Mouse (Mus musculus): Measurements from ENCODE around the gene Zdhhc5. TPM values are rescaled to one million over a fixed set of nuclear protein-coding genes. Genes with fewer than 3 reads are reported as not detected.
"Not testable (repeated sequence)": the region's sequence is repeated elsewhere in the genome, so short reads cannot be mapped to it uniquely, and the experiment has no call there.

Gene Zdhhc5
- total and polyA plus RNA-seq, 3 experiments, result 25.4 to 45.5 (median 37.7) TPM

DNA sequence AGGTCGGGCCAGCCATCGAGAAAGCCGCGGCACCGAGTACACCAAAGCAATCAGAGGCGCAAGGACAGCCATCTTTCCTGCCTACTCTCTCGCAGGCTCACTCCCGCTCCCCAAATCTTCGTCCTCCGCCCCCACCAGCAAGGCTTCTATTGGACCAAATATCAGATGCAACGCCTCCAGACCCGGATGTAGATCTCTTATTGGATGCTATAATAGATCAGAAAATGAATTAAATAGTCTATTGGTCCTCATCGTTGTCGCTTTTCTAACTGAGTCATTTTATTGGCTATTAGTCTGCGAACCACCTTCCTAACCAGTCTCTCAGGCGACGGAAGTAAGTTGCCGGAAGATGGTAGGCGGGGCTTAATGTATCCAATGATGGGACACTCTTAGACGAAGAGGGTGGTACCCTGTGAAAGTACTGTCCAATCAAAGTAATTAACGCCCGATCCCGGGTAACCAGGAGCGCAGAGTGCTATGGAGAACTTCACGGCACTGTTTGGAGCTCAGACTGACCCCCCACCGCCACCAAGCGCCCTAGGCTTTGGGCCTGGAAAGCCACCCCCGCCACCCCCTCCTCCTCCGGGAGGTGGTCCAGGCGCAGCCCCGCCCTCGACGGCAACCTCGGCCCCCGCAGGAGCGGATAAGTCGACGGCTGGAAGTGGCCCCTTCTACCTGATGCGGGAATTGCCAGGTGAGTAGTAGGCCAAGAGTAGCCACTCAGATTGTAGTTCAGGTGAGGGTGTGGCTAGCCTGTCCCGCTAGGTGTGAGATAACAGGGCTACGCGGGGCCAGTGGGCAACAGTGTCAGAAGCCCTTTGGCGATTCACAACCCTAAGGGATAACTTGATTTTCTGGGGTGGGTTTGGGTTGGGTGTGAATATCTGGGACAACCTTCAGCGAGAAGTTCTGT is 36.8 kb downstream of the Zdhhc5 start, which contains the start of the genes Gm28635 and Med19 (continued):
- TF ChIP-seq CHD2 (IDR thresholded peaks at IDR 0.05; ENCODE audit: low read length), result peak; percentile 97
- peak; percentile 50; the same call in 1 of the 2 replicates for TF ChIP-seq E2F4 (IDR thresholded peaks at IDR 0.05; ENCODE audit: insufficient replicate concordance, low read depth, low read length)
- peak; percentile 92 for TF ChIP-seq MAZ (IDR thresholded peaks at IDR 0.05; ENCODE audit: low read depth, low read length)
- TF ChIP-seq TCF12 (IDR thresholded peaks at IDR 0.05; ENCODE audit: low read depth, low read length), result peak; percentile 36
- TF ChIP-seq POLR2A (IDR thresholded peaks at IDR 0.05; ENCODE audit: low read depth, low read length), result peak; percentile 61; the same call in 1 of the 2 replicates
- TF ChIP-seq KAT2A (IDR thresholded peaks at IDR 0.05; ENCODE audit: insufficient replicate concordance, low read length), result peak; percentile 81; the same call in 1 of the 2 replicates
- peak; percentile 44; the same call in 1 of the 2 replicates for TF ChIP-seq NRF1 (IDR thresholded peaks at IDR 0.05; ENCODE audit: low read depth, low read length)
- TF ChIP-seq JUND (conservative IDR thresholded peaks at IDR 0.05; ENCODE audit: low read depth, low read length), result 0 out of 2 replicates have a peak, but pooled peaks have one; percentile 2
- no peak for TF ChIP-seq JUN (IDR thresholded peaks at IDR 0.05; ENCODE audit: insufficient read depth, low read depth, low read length)
- no peak for TF ChIP-seq MYC (IDR thresholded peaks at IDR 0.05; ENCODE audit: low read depth, low read length)
- TF ChIP-seq RCOR1 (conservative IDR thresholded peaks at IDR 0.05; ENCODE audit: low read depth, low read length), result no peak
- TF ChIP-seq TBP (conservative IDR thresholded peaks at IDR 0.05; ENCODE audit: low read depth, low read length), result peak; percentile 47; the same call in 1 of the 2 replicates

GRCm38 (mm10) chr2:84677270-84677967 is 37.6 kb downstream of the Zdhhc5 start:
- peaks cover 27% of the 10 kb centered on the region for H3K79me2 ChIP-seq (replicated peaks; ENCODE audit: control insufficient read depth, extremely low read depth, insufficient read depth, poor library complexity, severe bottlenecking)
- peak overlapping the region; percentile 80 to 96 (median 82) for H3K4me3 ChIP-seq (replicated peaks in 1 of 3; ENCODE audit: low read depth in 2 of 3, low read length in 2 of 3, poor library complexity in 1 of 3)
- no peak for TF ChIP-seq SIN3A (IDR thresholded peaks at IDR 0.05; ENCODE audit: low read length)
- peak; percentile 86 for TF ChIP-seq MAFK (IDR thresholded peaks at IDR 0.05; ENCODE audit: insufficient replicate concordance, low read length)
- no peak for TF ChIP-seq PAX5 (IDR thresholded peaks at IDR 0.05; ENCODE audit: low read length)
- peak; percentile 33 for TF ChIP-seq MXI1 (IDR thresholded peaks at IDR 0.05; ENCODE audit: low read depth, low read length)
- 0 out of 2 replicates have a peak, but pooled peaks have one; percentile 21 for TF ChIP-seq CHD1 (IDR thresholded peaks at IDR 0.05; ENCODE audit: low read depth, low read length)
- TF ChIP-seq CHD2 (IDR thresholded peaks at IDR 0.05; ENCODE audit: low read length), result no peak
- TF ChIP-seq MAX (IDR thresholded peaks at IDR 0.05; ENCODE audit: low read length), result peak; percentile 59; the same call in 1 of the 2 replicates
- peak in 1 of 2 experiments; percentile 57; a peak in 2 of 4 replicates for TF ChIP-seq CTCF (conservative IDR thresholded peaks at IDR 0.05 in 1 of 2, IDR thresholded peaks at IDR 0.05 in 1 of 2; ENCODE audit: low read depth in 2 of 2, low read length in 2 of 2)
- no peak for TF ChIP-seq ZNF384 (IDR thresholded peaks at IDR 0.05; ENCODE audit: low read depth, low read length)
- H3K9ac ChIP-seq (ENCODE audit: insufficient read depth, low read depth), result peak overlapping the region; percentile 70
- peak overlapping the region; percentile 96 for H3K4me2 ChIP-seq (ENCODE audit: insufficient read depth, low read depth, poor library complexity, severe bottlenecking)
- peaks cover 0 to 28% of the 10 kb centered on the region in 2 experiments; a peak in 2 of 4 replicates for H3K4me1 ChIP-seq (ENCODE audit: control insufficient read depth in 1 of 2, insufficient read depth in 2 of 2)
- H3K36me3 ChIP-seq (replicated peaks in 1 of 2; ENCODE audit: control insufficient read depth in 1 of 2, insufficient read depth in 1 of 2, low read length in 1 of 2), result peaks cover 28 to 49% of the 10 kb centered on the region in 2 experiments
- dilution Hi-C loops (cut with MboI; ENCODE audit: extremely low pct_ligation_motif_present, extremely low pct_unique_long_range_greater_than_20kb, low sequenced_read_pairs), result no loop called here
- H3K27ac ChIP-seq (ENCODE audit: insufficient read depth, low read depth), result peak overlapping the region; percentile 64; the same call in 1 of the 2 replicates
- DNase-seq (ENCODE audit: extremely low read depth), result peak; percentile 24
- no peaks in the 10 kb centered on the region for H3K9me3 ChIP-seq (replicated peaks; ENCODE audit: low read length)
- H3K27me3 ChIP-seq (replicated peaks), result no peaks in the 10 kb centered on the region
- in situ Hi-C loops (cut with MboI; ENCODE audit: low pct_ligation_motif_present, low pct_unique_long_range_greater_than_20kb, low sequenced_read_pairs), result no loop called here

- Histone ChIP-seq H3K4me1 (ENCODE audit: control insufficient read depth in 1 of 2, insufficient read depth in 2 of 2) (peaks cover 4 to 21% of the 10 kb centered on the region in 2 experiments; a peak in 3 of 4 replicates), H3K36me3 (replicated peaks in 1 of 2; ENCODE audit: control insufficient read depth in 1 of 2, insufficient read depth in 1 of 2, low read length in 1 of 2) (peaks cover 33 to 55% of the 10 kb centered on the region in 2 experiments)
- H3K4me2 ChIP-seq (ENCODE audit: insufficient read depth, low read depth, poor library complexity, severe bottlenecking); H3K27me3 ChIP-seq (replicated peaks); DNase-seq (ENCODE audit: extremely low read depth); H3K9me3 ChIP-seq (replicated peaks; ENCODE audit: low read length); H3K27ac ChIP-seq (ENCODE audit: insufficient read depth, low read depth); H3K4me3 ChIP-seq (replicated peaks in 1 of 3; ENCODE audit: low read depth in 2 of 3, low read length in 2 of 3, poor library complexity in 1 of 3); dilution Hi-C loops (cut with MboI; ENCODE audit: extremely low pct_ligation_motif_present, extremely low pct_unique_long_range_greater_than_20kb, low sequenced_read_pairs); H3K9ac ChIP-seq (ENCODE audit: insufficient read depth, low read depth); H3K79me2 ChIP-seq (replicated peaks; ENCODE audit: control insufficient read depth, extremely low read depth, insufficient read depth, poor library complexity, severe bottlenecking): not testable (repeated sequence)
- in situ Hi-C loops (cut with MboI; ENCODE audit: low pct_ligation_motif_present, low pct_unique_long_range_greater_than_20kb, low sequenced_read_pairs), result loop anchor here (25.0 kb wide), 1 partner anchor 209 kb away; no protein-coding TSS in a partner anchor
Measured at GRCm38 (mm10) chr2:84671535-84671934, 43.4 kb downstream of the Zdhhc5 start.

Measured in CH12.LX (cell line).